Mouse (Mus musculus) cortical plate, adult 2 months (tissue): ENCODE results near the gene Rrp12.
"Not testable (repeated sequence)": the region's sequence is repeated elsewhere in the genome, so short reads cannot be mapped to it uniquely, and the experiment has no call there.

Experiments
- CTCF ChIP-seq: fragments of 200-500 bp; IDR thresholded peaks from 2 replicates; pipeline ENCODE4 v1.5.1; 2011; ENCODE audit warnings: mild to moderate bottlenecking, control low read depth, low read length; ENCODE audit not compliant: insufficient read depth; ENCODE audit errors: extremely low read depth
- POLR2A ChIP-seq: fragments of 200-500 bp; IDR thresholded peaks from 2 replicates; pipeline ENCODE4 v1.6.1; 2011; ENCODE audit warnings: mild to moderate bottlenecking, low read length, control low read depth; ENCODE audit not compliant: insufficient read depth; ENCODE audit errors: extremely low read depth

DNA sequence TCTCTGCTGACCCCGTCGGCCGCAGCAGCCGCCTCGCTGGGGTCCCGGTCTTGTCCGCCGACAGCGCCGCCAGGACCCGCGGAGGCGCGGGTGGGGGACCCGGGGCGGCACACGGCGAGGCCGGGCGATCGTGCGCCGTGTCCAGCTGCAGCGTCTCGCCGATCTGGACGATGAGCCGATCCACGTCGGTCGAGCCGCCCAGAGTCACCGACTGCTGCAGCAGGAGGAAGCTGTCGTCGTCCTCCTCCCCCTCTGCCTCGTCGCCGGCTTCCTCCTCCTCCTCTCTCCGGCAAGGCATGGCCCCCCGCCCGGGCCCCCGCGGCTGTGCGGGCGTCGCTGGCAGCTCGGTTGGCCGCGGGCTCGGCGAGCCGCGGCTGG lies 48.4 kb downstream of the Rrp12 start:
- TF ChIP-seq CTCF, POLR2A: not testable (repeated sequence)
